ENCODE assay signal across 9 mouse cellular contexts in genomic region chr4:53437110-53437755, GRCm38 (mm10). TPM values are rescaled to one million over a fixed set of nuclear protein-coding genes. Genes with fewer than 3 reads are reported as not detected.
DNase-seq lines count a peak whose midpoint lies in the region; TF ChIP-seq lines count a peak whose summit lies in the region.
"Had no signal": no experiment of that assay in that cellular context is flagged by ENCODE, and none has a peak within 500 bp of the region (broad histone marks: within the 10 kb centered on the region; RNA-seq: fewer than 3 reads in every experiment).

No protein-coding gene starts in this region.

- no peak overlapping the region for H3K4me3 ChIP-seq in left cerebral cortex, adult 2 months
- H3K4me3 ChIP-seq: midbrain, embryonic 12.5 days had no signal

- peak; percentile 16 for DNase-seq in embryo, embryonic 10.5 days (ENCODE audit: low spot score)
- DNase-seq in embryo, embryonic 10 days (ENCODE audit: low spot score): no peak
- DNase-seq in left cerebral cortex, adult 2 months (ENCODE audit: extremely low spot score in 1 of 2, low spot score in 2 of 2): peak in 1 of 2 experiments; percentile 42
- no peak for DNase-seq in left cerebral cortex, postnatal 4 days
- peak; percentile 40 for DNase-seq in kidney, postnatal 10 days
- DNase-seq in right cerebral cortex, postnatal 10 days (ENCODE audit: low spot score in 2 of 2): peak; percentile 54 to 72
- DNase-seq in spleen, postnatal 10 days (ENCODE audit: low spot score in 2 of 2): no peak
- DNase-seq in cerebellum, adult 8-10 months: no peak

- intact Hi-C loops in left cerebral cortex, adult 2 months (cut with DNase I): loop anchor here (5.0 kb wide), 1 partner anchor 55 kb away; no protein-coding TSS in a partner anchor
- intact Hi-C loops in left cerebral cortex, postnatal 4 days (cut with DNase I): no loop called here

- peak overlapping the region; percentile 75; the same call in 1 of the 2 replicates for H3K27ac ChIP-seq in left cerebral cortex, adult 2 months
- H3K27ac ChIP-seq: midbrain, embryonic 12.5 days had no signal

- no peak for TF ChIP-seq CTCF in left cerebral cortex, adult 2 months (IDR thresholded peaks at IDR 0.05)

RNA-seq across cellular contexts. Expression of gene Slc44a1, which starts 3.0 kb away (rescaled TPM):
- total RNA-seq in left cerebral cortex, adult 2 months (2021): 10 to 100 TPM; 58.8 to 59.5 TPM
- 10 to 100 TPM; 47.3 to 48.1 TPM for total RNA-seq in left cerebral cortex, postnatal 4 days (2021)

Comparison
In these comparisons a context has a peak if more than half of its experiments do, and no peak if none do; other contexts are left out.
1. DNase-seq: peak in embryo, embryonic 10.5 days (single experiment), kidney, postnatal 10 days (single experiment) and right cerebral cortex, postnatal 10 days (2 of 2); none in embryo, embryonic 10 days (single experiment), left cerebral cortex, postnatal 4 days (single experiment), spleen, postnatal 10 days (0 of 2) and cerebellum, adult 8-10 months (single experiment).